Mouse (Mus musculus): ENCODE measurements at regions not wholly inside any gene's neighbourhood (a gene's known extent, or its start where the extent isn't known, plus 50 kb on each side); places are given as distances from the start of the nearest gene placed in this dataset.
A peak's percentile ranks its signal among the peaks of the same experiment; 100 is the strongest.

DNA sequence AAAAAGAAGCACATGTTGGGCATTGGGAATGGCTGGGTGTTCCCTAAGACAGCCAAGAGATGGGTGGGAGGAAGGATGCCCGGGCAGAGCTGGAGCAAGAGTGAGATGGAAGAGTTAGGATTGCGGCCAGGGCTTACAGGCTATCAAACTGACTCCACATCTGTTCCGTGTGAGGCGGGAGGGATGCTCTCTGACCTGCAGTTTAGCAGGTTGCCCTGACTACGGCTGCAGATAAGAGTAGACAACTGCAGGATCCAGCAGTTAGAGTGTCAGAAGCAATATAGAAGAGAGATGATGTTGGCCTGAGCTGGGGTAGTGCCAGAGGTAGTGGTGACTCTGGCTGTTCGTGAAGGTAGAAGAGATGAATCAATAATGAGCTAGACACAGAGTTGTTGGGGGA lies 61.6 kb upstream of the Syt6 start:
- no peak for DNase-seq (ENCODE audit: low spot score in 2 of 2)

DNA sequence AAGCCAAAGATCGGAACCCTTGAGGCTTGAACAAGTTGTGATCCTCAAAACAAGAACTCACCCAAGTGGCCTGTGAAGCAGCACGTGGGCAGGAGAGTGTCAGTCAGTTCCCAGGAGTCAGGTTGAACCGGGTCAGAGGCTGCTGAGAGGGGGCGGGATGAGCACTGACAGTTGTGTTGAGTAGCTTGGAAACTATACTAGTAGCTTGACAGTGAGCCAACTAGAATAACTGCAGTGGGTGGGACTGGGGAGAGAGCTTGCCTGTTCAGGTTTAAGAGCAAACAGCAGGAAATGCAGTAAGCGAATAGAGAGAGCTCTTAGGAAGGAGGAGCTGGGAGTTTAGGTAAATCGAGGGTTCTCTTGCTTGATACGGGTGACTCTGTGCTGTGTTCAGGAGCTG lies 61.0 kb upstream of the Syt6 start:
- no peak for DNase-seq (ENCODE audit: low spot score in 2 of 2)

DNA sequence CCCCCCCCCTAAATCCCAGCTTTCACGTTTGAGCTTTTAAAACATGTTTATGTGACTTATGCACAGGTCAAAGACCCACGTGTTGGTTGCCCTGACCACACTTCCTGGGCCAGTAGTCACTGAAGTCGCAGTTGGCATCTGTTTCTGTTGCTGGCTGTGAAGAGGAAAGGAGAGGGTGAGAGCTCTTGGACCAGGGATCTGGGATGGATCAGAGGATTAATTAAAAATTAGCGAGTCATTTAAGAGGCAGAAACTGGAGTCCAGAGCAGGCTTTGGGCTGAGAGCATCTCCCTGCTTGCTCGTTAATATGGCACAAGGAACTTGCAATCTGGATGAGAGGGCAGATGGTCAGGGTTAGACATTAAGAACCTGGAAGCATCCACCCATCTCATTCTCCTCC lies 59.1 kb upstream of the Syt6 start:
- DNase-seq (ENCODE audit: low spot score in 2 of 2) = no peak

DNA sequence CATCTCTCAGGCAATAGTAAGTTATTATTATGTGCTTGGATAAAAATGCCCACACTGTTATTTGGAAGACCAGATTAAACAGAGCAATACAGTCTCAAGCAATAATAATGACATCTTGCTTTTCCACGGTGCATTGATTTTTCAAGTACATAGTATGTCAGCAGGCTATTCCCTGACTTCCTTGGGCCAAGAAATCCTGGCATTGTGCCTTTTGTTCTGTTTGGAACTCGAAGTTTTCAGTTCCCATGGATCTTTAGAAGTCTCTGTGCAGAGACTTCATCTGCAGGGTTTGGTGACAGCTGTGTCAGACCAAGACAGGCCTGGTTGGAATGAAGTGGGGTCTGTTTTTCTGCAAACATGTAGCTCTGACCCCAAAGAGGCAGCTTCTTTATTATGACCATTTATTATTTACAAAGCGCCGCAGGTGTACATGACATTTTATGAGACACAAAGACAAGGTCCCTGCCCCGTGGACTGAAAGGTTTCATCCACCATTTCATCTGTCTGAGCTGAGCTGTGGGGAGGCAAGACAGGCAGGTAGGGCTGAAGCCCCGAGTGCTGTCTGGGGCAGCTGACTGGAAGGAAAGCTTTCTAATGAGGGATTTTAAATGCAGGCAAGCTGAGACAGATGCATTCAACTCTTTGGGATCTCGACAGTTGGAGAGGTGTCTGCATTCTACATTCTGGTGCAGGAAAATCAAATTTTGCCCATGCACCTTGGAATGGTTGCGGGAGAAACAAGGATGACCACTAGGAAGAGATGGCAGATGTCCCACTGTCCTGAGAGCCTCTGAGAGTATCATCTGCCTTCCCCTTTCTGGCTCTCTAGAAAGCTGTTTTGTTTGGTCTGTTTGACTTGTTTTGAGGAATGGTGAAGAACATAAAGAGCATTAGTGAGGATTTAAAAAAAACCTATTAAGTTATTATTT lies 57.4 kb upstream of the Syt6 start:
- DNase-seq (ENCODE audit: low spot score in 2 of 2) = no peak

DNA sequence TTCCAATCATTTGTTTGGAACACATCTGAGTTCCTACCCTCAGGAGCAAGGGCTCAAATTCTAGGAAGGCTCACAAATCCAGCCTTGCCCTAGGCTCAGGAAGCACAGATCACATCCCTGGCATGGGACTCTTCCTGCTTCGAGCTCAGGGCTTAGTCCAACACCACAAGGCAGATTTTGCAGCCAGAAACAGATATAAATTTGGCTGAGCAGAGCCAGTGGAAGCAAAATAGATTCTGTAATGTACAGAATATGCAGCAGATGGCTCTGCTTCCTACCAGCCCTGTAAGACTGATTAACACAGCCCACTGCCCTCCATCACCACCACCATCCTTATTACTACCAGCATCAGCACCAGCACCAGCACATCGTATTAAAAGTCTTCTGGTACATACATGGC lies 56.4 kb upstream of the Syt6 start:
- peak in 1 of 2 experiments; percentile 20 for DNase-seq (ENCODE audit: low spot score in 2 of 2)

Data from right cerebral cortex, postnatal 36 days (tissue).